Mouse (Mus musculus) hindbrain, embryonic 16.5 days (tissue): ENCODE measurements around the gene Cdk16. TPM values are rescaled to one million over a fixed set of nuclear protein-coding genes. Genes with fewer than 3 reads are reported as not detected.
A peak's percentile ranks its signal among the peaks of the same experiment; 100 is the strongest.

Source experiments
- ATAC-seq: fragments of 200-750 bp; cut with Nextera tagmentation; 2 replicates; pipeline ENCODE4 v1.8.0; 2017; ENCODE audit warnings: moderate TSS enrichment, moderate library complexity
- H3K27ac ChIP-seq: fragments of 300-500 bp; sonication (generic); 2 replicates; pipeline ENCODE4 v1.5.1; 2014; ENCODE audit warnings: low read depth, mild to moderate bottlenecking, control low read depth, low read length, moderate library complexity
- H3K27me3 ChIP-seq: fragments of 300-500 bp; sonication (generic); replicated peaks from 2 replicates; pipeline ENCODE4 v1.6.1; 2014; ENCODE audit warnings: low read length; ENCODE audit not compliant: control insufficient read depth, insufficient read depth
- H3K36me3 ChIP-seq: fragments of 300-500 bp; sonication (generic); 2 replicates; pipeline ENCODE4 v1.6.1; 2014; ENCODE audit warnings: mild to moderate bottlenecking, low read length, moderate library complexity, mixed read lengths; ENCODE audit not compliant: control insufficient read depth, insufficient read depth
- H3K4me1 ChIP-seq: fragments of 300-500 bp; sonication (generic); 2 replicates; pipeline ENCODE4 v1.6.1; 2014; ENCODE audit warnings: low read depth, low read length; ENCODE audit not compliant: control insufficient read depth, insufficient read depth
- H3K4me2 ChIP-seq: fragments of 300-500 bp; sonication (generic); 2 replicates; pipeline ENCODE4 v1.6.1; 2014; ENCODE audit warnings: mild to moderate bottlenecking, low read length, control low read depth, moderate library complexity
- H3K4me3 ChIP-seq: fragments of 300-500 bp; sonication (generic); 2 replicates; pipeline ENCODE4 v1.5.1; 2014; ENCODE audit warnings: mild to moderate bottlenecking, low read length, control low read depth, moderate library complexity
- H3K9ac ChIP-seq: fragments of 300-500 bp; sonication (generic); 2 replicates; pipeline ENCODE4 v1.6.1; 2014; ENCODE audit warnings: low read depth, mild to moderate bottlenecking, control low read depth, low read length, moderate library complexity
- H3K9me3 ChIP-seq: fragments of 300-500 bp; sonication (generic); 2 replicates; pipeline ENCODE4 v1.6.1; 2014; ENCODE audit warnings: mild to moderate bottlenecking, low read length, moderate library complexity; ENCODE audit not compliant: control insufficient read depth
- WGBS: fragments of 180-500 bp; shearing (Covaris S2); extraction: QIAGEN DNeasy Blood & Tissue Kit; methylation state at CpG from one replicate; pipeline ENCODE4 v1.1.7; 2014; 5-methylcytosine and 5-hydroxymethylcytosine counted together
- polyA plus RNA-seq: library from polyadenylated mRNA; unstranded; fragments of >200 nt; fragmentation: Nextera tagmentation; extraction: Ambion mirVana; gene quantifications from 2 replicates; pipeline ENCODE4 v1.2.1, GENCODE M21; 2015

Cdk16 gene
- 153 and 167 TPM in 2 replicates for polyA plus RNA-seq

DNA sequence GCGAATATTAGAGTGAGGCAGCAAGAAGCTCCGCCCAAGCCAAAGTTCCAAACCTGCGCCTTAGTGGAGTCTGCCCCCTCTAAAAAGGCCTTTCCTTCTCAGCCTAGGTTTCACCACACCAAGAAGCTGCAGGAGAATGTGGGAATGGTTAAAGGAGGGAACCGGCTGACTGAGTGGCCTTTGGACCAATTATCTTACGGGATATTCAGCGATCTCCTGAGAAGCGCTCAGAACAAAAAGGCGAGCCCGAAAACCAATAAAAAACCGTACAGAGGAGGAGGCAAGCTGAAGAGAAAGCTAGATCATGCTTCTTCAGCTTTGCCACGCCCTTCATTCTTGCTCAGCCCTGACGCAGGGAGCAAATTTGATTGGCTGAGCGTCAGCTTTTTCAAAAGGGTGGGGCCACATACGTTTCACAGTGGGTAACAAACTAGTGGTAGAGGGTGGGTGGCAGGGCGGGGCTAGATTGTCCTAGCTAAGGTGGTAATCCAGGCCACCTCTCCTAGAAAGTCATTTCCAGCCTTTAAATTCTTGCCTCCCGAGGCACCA is at the start of gene Cdk16:
TSS of gene Cdk16 (plus strand) at position 436 of the 549 bp plus-strand sequence.
- peak within 1 kb of the TSS; percentile 87 for H3K9ac ChIP-seq

GRCm38 (mm10) chrX:20638141-20638540 is 49.6 kb upstream of the Cdk16 start:
- Histone ChIP-seq H3K4me1 (no peaks in the 10 kb centered on the region), H3K36me3 (peaks cover 10% of the 10 kb centered on the region), H3K9ac (no peak overlapping the region), H3K4me3 (no peak overlapping the region), H3K9me3 (no peaks in the 10 kb centered on the region), H3K27me3 (no peaks in the 10 kb centered on the region), H3K27ac (no peak overlapping the region), H3K4me2 (no peak overlapping the region)
- ATAC-seq = no peak
- 95% methylated on average over 2 of the region's 2 CpGs for WGBS

More for the DNA sequence above, at the start of gene Cdk16:
- peak within 1 kb of the TSS; percentile 70 for H3K4me3 ChIP-seq
- H3K4me2 ChIP-seq = peak within 1 kb of the TSS; percentile 65
- peak within 1 kb of the TSS; percentile 96 for H3K27ac ChIP-seq
- H3K36me3 ChIP-seq = peaks cover 6% of the 10 kb centered on the region
- no peaks in the 10 kb centered on the region for H3K27me3 ChIP-seq
- H3K4me1 ChIP-seq = peaks cover 9% of the 10 kb centered on the region
- ATAC-seq = peak; percentile 93
- H3K9me3 ChIP-seq = no peaks in the 10 kb centered on the region
- WGBS = 19% methylated on average over 16 of the region's 16 CpGs

DNA sequence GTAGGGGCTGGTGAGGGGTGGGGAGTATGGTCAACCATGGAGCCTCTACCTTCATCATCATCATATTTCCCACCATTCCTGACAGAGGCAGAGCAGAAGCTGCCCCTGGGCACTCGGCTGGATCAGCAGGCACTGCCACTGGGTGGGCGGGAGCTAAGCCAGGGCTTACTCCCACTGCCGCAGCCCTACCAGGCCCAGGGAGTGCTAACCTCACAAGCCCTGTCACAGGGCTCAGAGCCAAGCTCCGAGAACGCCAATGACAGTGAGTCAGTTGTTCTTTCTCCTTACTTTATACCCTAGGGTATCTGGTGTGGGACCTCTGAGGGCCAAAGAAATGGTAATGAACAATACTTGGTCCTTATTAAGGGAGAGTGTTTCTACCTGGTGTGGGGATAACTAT is 43.0 kb upstream of the Cdk16 start:
- H3K4me1 ChIP-seq = no peaks in the 10 kb centered on the region
- WGBS = 66% methylated on average over 2 of the region's 5 CpGs
- H3K9ac ChIP-seq = no peak overlapping the region
- no peak overlapping the region for H3K4me2 ChIP-seq
- no peak overlapping the region for H3K27ac ChIP-seq
- H3K36me3 ChIP-seq = peaks cover 14% of the 10 kb centered on the region; the same call in 1 of the 2 replicates
- H3K9me3 ChIP-seq = no peaks in the 10 kb centered on the region
- no peaks in the 10 kb centered on the region for H3K27me3 ChIP-seq
- ATAC-seq = no peak
- H3K4me3 ChIP-seq = no peak overlapping the region

GRCm38 (mm10) chrX:20657593-20657992 is 30.2 kb upstream of the Cdk16 start:
- H3K36me3 ChIP-seq = no peaks in the 10 kb centered on the region
- H3K4me3 ChIP-seq = peak overlapping the region; percentile 50
- H3K4me1 ChIP-seq = peaks cover 5% of the 10 kb centered on the region; the same call in 1 of the 2 replicates
- 27% methylated on average over 5 of the region's 5 CpGs for WGBS
- ATAC-seq = no peak
- no peak overlapping the region for H3K9ac ChIP-seq
- H3K27ac ChIP-seq = no peak overlapping the region
- peak overlapping the region; percentile 83 for H3K4me2 ChIP-seq
- no peaks in the 10 kb centered on the region for H3K9me3 ChIP-seq
- no peaks in the 10 kb centered on the region for H3K27me3 ChIP-seq

- WGBS = 16% methylated on average over 27 of the region's 27 CpGs
- Histone ChIP-seq H3K4me1 (peaks cover 5% of the 10 kb centered on the region; the same call in 1 of the 2 replicates), H3K9me3 (no peaks in the 10 kb centered on the region), H3K27me3 (no peaks in the 10 kb centered on the region), H3K4me3 (peak within 1 kb of the TSS; percentile 50), H3K36me3 (no peaks in the 10 kb centered on the region), H3K9ac (peak within 1 kb of the TSS; percentile 58), H3K4me2 (peak within 1 kb of the TSS; percentile 83), H3K27ac (peak within 1 kb of the TSS; percentile 51)
- ATAC-seq = peak; percentile 89
These were observed 29.6 kb upstream of the Cdk16 start, which contains the start of gene Uba1 for GRCm38 (mm10) chrX:20658026-20658652. Gene Uba1, plus strand, starts transcription at chrX:20658326.

DNA sequence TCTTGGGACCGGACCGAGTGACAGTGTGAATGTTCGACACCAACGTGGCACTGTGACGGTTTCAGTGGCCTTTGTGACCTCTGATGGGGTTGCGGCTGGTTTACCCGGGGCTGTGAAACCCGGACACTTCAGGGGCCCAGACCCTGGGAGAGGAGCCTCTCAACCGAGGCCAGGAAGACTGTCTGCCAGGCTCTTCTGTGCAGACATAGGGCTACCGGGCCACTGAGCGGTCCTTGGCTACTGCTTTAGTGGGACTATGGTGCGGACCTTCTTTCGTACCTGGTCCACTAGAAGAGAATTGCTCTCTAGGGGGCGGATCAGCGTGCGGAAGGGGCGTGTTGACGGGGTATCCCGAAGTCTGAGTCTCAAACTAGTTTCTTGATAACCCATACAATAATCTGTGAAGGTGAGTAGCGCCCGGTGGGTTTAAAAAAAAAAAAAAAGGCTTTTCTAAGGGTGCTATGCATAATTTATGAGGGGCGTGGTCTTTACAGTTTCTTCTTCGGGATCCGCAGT is 28.8 kb upstream of the Cdk16 start:
- peak overlapping the region; percentile 83 for H3K4me2 ChIP-seq
- H3K27me3 ChIP-seq = no peaks in the 10 kb centered on the region
- 18% methylated on average over 24 of the region's 24 CpGs for WGBS
- no peak overlapping the region for H3K27ac ChIP-seq
- no peaks in the 10 kb centered on the region for H3K9me3 ChIP-seq
- H3K9ac ChIP-seq = peak overlapping the region; percentile 48
- no peaks in the 10 kb centered on the region for H3K36me3 ChIP-seq
- ATAC-seq = no peak
- H3K4me1 ChIP-seq = peaks cover 5% of the 10 kb centered on the region; the same call in 1 of the 2 replicates
- peak overlapping the region; percentile 50 for H3K4me3 ChIP-seq

GRCm38 (mm10) chrX:20662317-20662715 is 25.4 kb upstream of the Cdk16 start:
- Histone ChIP-seq H3K4me2 (peak overlapping the region; percentile 31; the same call in 1 of the 2 replicates), H3K9ac (no peak overlapping the region), H3K4me3 (peak overlapping the region; percentile 8; the same call in 1 of the 2 replicates), H3K27me3 (no peaks in the 10 kb centered on the region), H3K36me3 (no peaks in the 10 kb centered on the region), H3K27ac (peak overlapping the region; percentile 60), H3K4me1 (peaks cover 18% of the 10 kb centered on the region), H3K9me3 (no peaks in the 10 kb centered on the region)
- peak; percentile 58 for ATAC-seq
- WGBS = 27% methylated on average over 5 of the region's 5 CpGs

DNA sequence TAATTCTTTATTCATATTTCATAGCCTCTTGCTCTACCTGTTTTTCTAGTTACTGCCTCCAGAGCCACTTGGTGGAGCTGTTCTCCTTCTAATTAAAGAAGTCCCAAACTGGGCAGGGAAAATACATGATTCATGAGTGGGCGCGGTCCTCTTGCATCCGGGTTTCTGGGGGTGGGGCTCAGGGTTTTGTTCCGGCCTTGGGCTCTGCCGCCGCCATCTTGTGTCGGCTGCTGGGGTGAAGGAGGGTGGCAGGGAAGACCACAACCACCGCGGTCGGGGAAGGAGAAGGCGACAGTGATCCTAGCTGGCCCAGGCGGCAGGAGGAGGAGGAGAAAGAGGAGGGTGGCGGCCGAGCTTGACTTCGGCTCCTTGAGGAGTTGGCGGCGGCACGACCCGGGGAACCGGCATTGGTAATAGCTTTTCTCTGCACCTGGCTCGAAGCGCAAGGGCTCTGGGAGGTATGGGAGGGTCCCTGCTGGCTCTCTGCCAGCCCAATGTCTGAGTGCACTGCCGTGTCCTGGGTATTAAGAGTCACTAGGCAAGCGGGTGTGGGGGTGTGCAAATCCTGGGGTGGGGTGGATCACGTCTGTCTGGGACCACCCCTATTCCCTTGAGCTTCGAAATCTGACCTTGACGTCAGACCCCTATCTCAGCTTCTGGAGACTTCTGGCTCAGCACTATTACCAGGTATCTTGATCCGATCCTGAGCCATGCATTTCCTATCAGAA is 24.9 kb upstream of the Cdk16 start:
- Histone ChIP-seq H3K27ac (peak overlapping the region; percentile 84), H3K27me3 (no peaks in the 10 kb centered on the region), H3K4me2 (peak overlapping the region; percentile 57), H3K4me3 (peak overlapping the region; percentile 61), H3K4me1 (peaks cover 18% of the 10 kb centered on the region), H3K9ac (peak overlapping the region; percentile 79), H3K9me3 (no peaks in the 10 kb centered on the region), H3K36me3 (no peaks in the 10 kb centered on the region)
- 18% methylated on average over 20 of the region's 28 CpGs for WGBS
- ATAC-seq = peak; percentile 90

GRCm38 (mm10) chrX:20663444-20663790 is 24.3 kb upstream of the Cdk16 start:
- no peak; the same call in 1 of the 2 replicates for ATAC-seq
- Histone ChIP-seq H3K4me3 (peak overlapping the region; percentile 61), H3K4me1 (peaks cover 18% of the 10 kb centered on the region), H3K27ac (peak overlapping the region; percentile 84), H3K27me3 (no peaks in the 10 kb centered on the region), H3K9me3 (no peaks in the 10 kb centered on the region), H3K4me2 (peak overlapping the region; percentile 57), H3K36me3 (peaks cover 2% of the 10 kb centered on the region; the same call in 1 of the 2 replicates), H3K9ac (peak overlapping the region; percentile 79)
- WGBS = 11% methylated on average over 9 of the region's 9 CpGs
